In genomic region chr8:83003187-83003586, GRCm38 (mm10) we compare ENCODE assay signal across 18 mouse cellular contexts.
"Had no signal": no experiment of that assay in that cellular context is flagged by ENCODE, and none has a peak within 500 bp of the region (broad histone marks: within the 10 kb centered on the region; RNA-seq: fewer than 3 reads in every experiment).

No protein-coding gene starts in this region.

- DNase-seq: lung, adult 18-20 months; lung, embryonic 14.5 days; lung, postnatal 10 days; lung, postnatal 4 days; retina, postnatal 1 day; right cerebral cortex, adult 18-20 months; right cerebral cortex, postnatal 25 days; right cerebral cortex, postnatal 4 days; spleen, adult 18-20 months; thymus, adult 18-20 months; thymus, postnatal 14 days; thymus, postnatal 36 days had no signal

- H3K4me1 ChIP-seq: midbrain, embryonic 10.5 days; midbrain, embryonic 13.5 days; midbrain, embryonic 15.5 days; neural tube, embryonic 13.5 days; neural tube, embryonic 15.5 days had no signal

- H3K9me3 ChIP-seq: midbrain, embryonic 10.5 days; midbrain, embryonic 13.5 days; midbrain, embryonic 15.5 days; neural tube, embryonic 13.5 days; neural tube, embryonic 15.5 days had no signal

- ATAC-seq: midbrain, embryonic 13.5 days; midbrain, embryonic 15.5 days had no signal

- H3K4me2 ChIP-seq: lung, embryonic 14.5 days; midbrain, embryonic 13.5 days; midbrain, embryonic 15.5 days; neural tube, embryonic 13.5 days; neural tube, embryonic 15.5 days had no signal

- H3K27me3 ChIP-seq: midbrain, embryonic 13.5 days; midbrain, embryonic 15.5 days; neural tube, embryonic 13.5 days; neural tube, embryonic 15.5 days had no signal

- H3K4me3 ChIP-seq: midbrain, embryonic 10.5 days; midbrain, embryonic 13.5 days; midbrain, embryonic 15.5 days; myocyte; neural tube, embryonic 13.5 days; neural tube, embryonic 15.5 days had no signal

- H3K9ac ChIP-seq: lung, embryonic 14.5 days; midbrain, embryonic 13.5 days; midbrain, embryonic 15.5 days; neural tube, embryonic 13.5 days; neural tube, embryonic 15.5 days had no signal

- H3K27ac ChIP-seq: midbrain, embryonic 10.5 days; midbrain, embryonic 13.5 days; midbrain, embryonic 15.5 days; neural tube, embryonic 13.5 days; neural tube, embryonic 15.5 days had no signal

- H3K36me3 ChIP-seq: midbrain, embryonic 10.5 days; midbrain, embryonic 15.5 days had no signal
